Mouse (Mus musculus): ENCODE results near the gene Ccdc102a. TPM values are rescaled to one million over a fixed set of nuclear protein-coding genes. Genes with fewer than 3 reads are reported as not detected.

Ccdc102a gene
- total RNA-seq, 2 experiments from 2014 or later: 10.8 to 10.9 TPM

GRCm38 (mm10) chr8:94923405-94923804, 5.5 kb upstream of the Ccdc102a start, which contains the start of gene Adgrg5:
Gene Adgrg5 (plus strand): TSS chr8:94923694.
- DNase-seq: no peak
- intact Hi-C loops (cut with DNase I): no loop called here

- intact Hi-C loops (cut with DNase I): no loop called here
- peak; percentile 41 to 47 for DNase-seq
Observed at GRCm38 (mm10) chr8:94922602-94923001, 4.7 kb upstream of the Ccdc102a start.

- DNase-seq: no peak
- intact Hi-C loops (cut with DNase I): no loop called here
Observed at GRCm38 (mm10) chr8:94922176-94922575, 4.3 kb upstream of the Ccdc102a start.

GRCm38 (mm10) chr8:94919256-94919655, 1.4 kb upstream of the Ccdc102a start:
- intact Hi-C loops (cut with DNase I): loop anchor here (10.0 kb wide), 1 partner anchor 314 kb away; the partner anchor contains the start of genes Fam192a and Rspry1
- DNase-seq: no peak

- peak; percentile 96 to 98 for DNase-seq
- intact Hi-C loops (cut with DNase I): loop anchor here (10.0 kb wide), 1 partner anchor 313 kb away; the partner anchor contains the start of genes Fam192a and Rspry1
Observed at GRCm38 (mm10) chr8:94917352-94917751, 546 bp downstream of the Ccdc102a start.

- intact Hi-C loops (cut with DNase I): loop anchor here (10.0 kb wide), 1 partner anchor 312 kb away; the partner anchor contains the start of genes Fam192a and Rspry1
- DNase-seq: no peak
Observed at GRCm38 (mm10) chr8:94916960-94917324, 956 bp downstream of the Ccdc102a start.

- intact Hi-C loops (cut with DNase I): loop anchor here (10.0 kb wide), 1 partner anchor 312 kb away; the partner anchor contains the start of genes Fam192a and Rspry1
- no peak for DNase-seq
Observed at GRCm38 (mm10) chr8:94916311-94916959, 1.5 kb downstream of the Ccdc102a start.

- intact Hi-C loops (cut with DNase I): loop anchor here (10.0 kb wide), 1 partner anchor 310 kb away; the partner anchor contains the start of genes Fam192a and Rspry1
- peak in 1 of 2 experiments; percentile 50 for DNase-seq
Observed at GRCm38 (mm10) chr8:94914701-94915101, 3.2 kb downstream of the Ccdc102a start.

GRCm38 (mm10) chr8:94914256-94914655, 3.6 kb downstream of the Ccdc102a start:
- intact Hi-C loops (cut with DNase I): loop anchor here (10.0 kb wide), 1 partner anchor 309 kb away; the partner anchor contains the start of genes Fam192a and Rspry1
- no peak for DNase-seq

- intact Hi-C loops (cut with DNase I): loop anchor here (10.0 kb wide), 1 partner anchor 308 kb away; the partner anchor contains the start of genes Fam192a and Rspry1
- peak; percentile 64 to 73 for DNase-seq
Observed at GRCm38 (mm10) chr8:94913061-94913660, 4.7 kb downstream of the Ccdc102a start.

GRCm38 (mm10) chr8:94908847-94909246, 9.1 kb downstream of the Ccdc102a start:
- intact Hi-C loops (cut with DNase I): loop anchor here (1.0 to 2.0 kb wide), 4 partner anchors 35 to 204 kb away; no protein-coding TSS in a partner anchor
- peak; percentile 87 to 94 for DNase-seq

- intact Hi-C loops (cut with DNase I): loop anchor here (2.0 kb wide), 3 partner anchors 85 to 203 kb away; no protein-coding TSS in a partner anchor
- DNase-seq: peak in 1 of 2 experiments; percentile 29
Observed at GRCm38 (mm10) chr8:94907591-94908300, 10.2 kb downstream of the Ccdc102a start.

- intact Hi-C loops (cut with DNase I): no loop called here
- DNase-seq: peak; percentile 90 to 93
Observed at GRCm38 (mm10) chr8:94904450-94905175, 13.3 kb downstream of the Ccdc102a start.

- DNase-seq: no peak
- intact Hi-C loops (cut with DNase I): no loop called here
Observed at GRCm38 (mm10) chr8:94903709-94904108, 14.2 kb downstream of the Ccdc102a start.

GRCm38 (mm10) chr8:94901031-94901430, 16.9 kb downstream of the Ccdc102a start:
- intact Hi-C loops (cut with DNase I): no loop called here
- peak in 1 of 2 experiments; percentile 32 for DNase-seq

GRCm38 (mm10) chr8:94900617-94901016, 17.3 kb downstream of the Ccdc102a start:
- DNase-seq: peak in 1 of 2 experiments; percentile 26

GRCm38 (mm10) chr8:94899262-94899661, 18.6 kb downstream of the Ccdc102a start:
- intact Hi-C loops (cut with DNase I): no loop called here
- DNase-seq: peak in 1 of 2 experiments; percentile 40

More at GRCm38 (mm10) chr8:94900617-94901016, 17.3 kb downstream of the Ccdc102a start:
- intact Hi-C loops (cut with DNase I): no loop called here

GRCm38 (mm10) chr8:94892917-94893316, 25.0 kb downstream of the Ccdc102a start:
- DNase-seq: no peak
- intact Hi-C loops (cut with DNase I): no loop called here

GRCm38 (mm10) chr8:94888383-94889036, 29.4 kb downstream of the Ccdc102a start:
- no peak for DNase-seq
- intact Hi-C loops (cut with DNase I): no loop called here

All from heart, postnatal 14 days (tissue).